Mouse (Mus musculus): ENCODE measurements around the gene Rgcc.

Gene Rgcc

DNA sequence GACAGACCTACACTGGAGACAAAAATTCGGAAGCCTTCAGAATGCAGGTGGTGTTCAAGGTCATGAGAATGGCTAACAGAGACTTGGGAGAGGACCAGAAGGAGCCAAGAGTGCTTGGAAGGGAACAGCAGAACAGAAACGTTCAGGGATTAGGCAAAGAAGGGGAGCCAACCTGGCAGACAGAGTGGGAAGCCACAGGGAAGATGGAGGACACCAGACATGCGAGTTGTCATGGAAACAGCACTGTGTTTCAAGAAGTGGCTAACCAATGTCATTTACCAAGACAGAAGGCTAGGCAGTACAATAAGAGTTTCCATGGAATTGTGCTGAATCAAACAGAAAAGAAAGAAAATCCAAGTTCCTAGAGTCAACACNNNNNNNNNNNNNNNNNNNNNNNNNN, 56.9 kb downstream of the Rgcc start:
- in situ Hi-C loops (cut with MboI, MseI), result no loop called here

DNA sequence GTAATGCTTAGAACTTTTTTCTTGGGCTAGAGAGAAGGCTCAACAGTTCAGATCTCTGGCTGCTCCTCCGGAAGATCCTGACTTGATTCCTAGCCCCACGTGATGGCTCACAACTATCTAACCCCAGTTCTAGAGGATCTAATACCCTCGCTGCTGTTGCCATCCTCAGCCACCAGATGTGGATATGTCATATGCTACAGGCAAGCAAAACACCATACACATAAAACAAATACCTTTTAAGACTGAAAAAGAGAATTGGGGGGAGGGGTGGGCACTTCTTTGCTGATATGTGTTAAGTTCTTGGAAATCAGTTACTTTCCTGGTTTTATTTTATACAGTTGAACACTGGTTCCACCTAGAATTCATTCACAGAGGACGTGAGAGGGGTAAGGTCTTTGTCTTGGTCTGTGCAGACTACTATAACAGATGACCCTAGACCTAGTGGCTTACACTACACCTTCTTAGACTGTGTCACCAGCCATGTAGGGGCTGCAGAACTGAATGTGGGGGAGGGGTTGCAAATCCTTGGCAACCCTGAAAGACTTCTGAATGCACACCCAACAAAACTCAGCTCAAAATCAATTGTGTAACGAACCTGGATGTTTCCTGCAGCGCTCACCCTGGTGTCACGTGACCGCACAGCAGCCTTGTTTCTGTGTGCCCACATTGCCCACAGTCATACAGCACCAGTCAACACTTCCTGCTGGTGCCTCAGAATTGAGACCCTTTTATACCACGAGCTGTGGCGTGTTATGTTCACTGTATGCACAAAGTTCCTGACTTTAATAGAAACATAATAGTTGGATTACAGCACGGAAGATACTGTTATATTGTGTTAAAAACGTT, 58.2 kb downstream of the Rgcc start:
- in situ Hi-C loops (cut with MboI, MseI), result no loop called here

DNA sequence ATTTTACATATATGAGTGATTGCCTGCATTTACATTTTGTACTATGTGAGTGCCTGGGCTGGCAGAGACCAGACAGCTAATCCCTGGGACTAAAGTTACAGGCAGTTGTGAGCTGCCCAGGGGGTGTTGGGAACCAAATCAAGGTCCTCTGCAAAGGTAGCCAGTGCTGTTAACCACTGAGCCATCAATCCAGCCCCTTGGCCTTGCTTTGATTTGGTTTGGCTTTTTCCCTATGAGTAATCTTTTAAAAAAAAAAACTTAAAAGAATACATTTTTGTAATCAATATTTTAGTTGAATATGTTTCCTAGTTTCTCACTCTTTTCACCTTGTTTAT, 59.1 kb downstream of the Rgcc start:
- in situ Hi-C loops (cut with MboI, MseI), result no loop called here

DNA sequence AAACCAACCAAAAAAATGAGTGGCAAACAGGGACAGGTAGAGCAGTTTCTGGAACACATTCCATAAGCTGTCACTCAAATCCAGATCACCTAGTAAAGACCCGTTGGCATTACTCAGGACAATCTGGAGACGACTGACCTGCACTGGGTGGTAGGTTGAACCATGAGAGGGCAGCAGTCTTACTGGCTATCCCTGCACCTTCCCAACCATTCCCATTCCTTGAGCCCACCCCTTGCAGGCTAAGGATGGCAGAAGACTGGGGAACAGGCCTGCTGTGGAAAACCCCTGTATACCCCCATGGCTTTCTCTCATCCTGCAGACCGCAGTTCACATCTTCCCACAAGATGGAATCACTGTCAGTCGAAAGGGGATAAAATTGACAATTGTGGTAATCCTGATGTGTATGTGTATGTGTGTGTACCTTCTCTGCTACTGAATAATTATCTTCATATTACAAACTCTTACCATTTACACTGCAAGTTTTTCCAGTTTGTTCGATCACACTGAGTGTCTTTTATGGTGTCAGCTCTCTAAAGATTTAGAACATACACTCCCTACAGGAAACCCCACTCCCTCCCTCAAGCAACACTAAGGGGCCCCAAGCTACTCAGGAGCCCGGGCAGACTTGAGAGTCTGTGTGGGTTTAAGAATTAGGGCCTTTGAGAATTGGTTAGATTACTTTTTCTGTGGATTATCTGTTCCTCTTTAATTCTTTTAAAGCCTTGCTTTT, 59.6 kb downstream of the Rgcc start:
- in situ Hi-C loops (cut with MboI, MseI), result no loop called here

DNA sequence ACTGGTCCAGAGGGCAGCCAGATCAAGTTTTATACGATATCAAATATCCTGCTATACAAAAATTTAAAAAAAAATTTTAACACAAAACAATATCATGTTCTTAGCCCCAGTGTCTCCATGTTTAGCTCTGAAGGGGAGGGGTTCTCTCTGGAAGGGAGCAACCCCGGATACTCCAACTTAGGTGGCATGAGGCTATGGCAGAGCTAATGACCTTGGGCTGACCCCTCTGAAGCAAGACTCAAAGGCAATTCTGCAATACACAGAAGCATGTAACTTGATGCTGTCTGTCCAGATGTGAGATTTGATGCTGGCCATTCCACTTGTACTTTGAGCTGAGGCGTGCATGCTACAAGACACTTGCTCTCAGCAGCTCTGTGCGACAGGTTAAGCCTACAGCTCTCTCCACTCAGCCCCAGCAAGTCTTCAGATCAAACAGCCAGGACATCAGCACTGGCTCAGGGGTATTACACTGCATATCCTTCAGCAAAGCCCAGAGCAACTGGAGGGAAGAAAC, 60.3 kb downstream of the Rgcc start:
- in situ Hi-C loops (cut with MboI, MseI), result no loop called here

DNA sequence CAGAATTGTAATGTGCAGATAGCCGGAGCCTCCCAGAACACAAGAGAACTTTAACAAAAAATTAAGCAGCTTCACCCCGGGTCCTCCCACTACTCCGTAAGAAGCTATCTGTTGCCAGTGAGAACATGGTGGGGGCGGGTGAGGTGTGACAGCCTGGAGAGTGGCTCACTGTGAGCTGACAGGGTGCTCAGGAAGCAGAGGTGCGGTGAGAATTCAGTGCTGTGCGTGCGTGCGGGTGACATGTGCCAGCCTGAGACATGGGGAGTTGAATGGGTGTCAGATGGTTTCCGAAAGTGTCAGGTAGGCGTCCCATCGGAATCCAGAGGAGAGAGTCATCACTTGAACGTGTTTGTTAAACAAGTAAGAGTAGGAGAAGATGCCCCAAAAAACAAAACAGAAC, 62.0 kb downstream of the Rgcc start:
- in situ Hi-C loops (cut with MboI, MseI), result no loop called here

Data from T-helper 17 cell (primary cell).